Mouse (Mus musculus): Measurements from ENCODE around the gene Tdg. TPM values are rescaled to one million over a fixed set of nuclear protein-coding genes. Genes with fewer than 3 reads are reported as not detected.
"Not testable (repeated sequence)": the region's sequence is repeated elsewhere in the genome, so short reads cannot be mapped to it uniquely, and the experiment has no call there.

The Tdg gene
- 31.5 and 38.6 TPM in 2 replicates for total RNA-seq (2021)
- long read RNA-seq, experiment 1, transcript Tdg-208 (10 exons, 3,502 nt): major isoform, 63 of 78 reads
- long read RNA-seq, experiment 1, transcript Tdg-201 (10 exons, 2,959 nt): minor isoform, 5 of 78 reads
- long read RNA-seq, experiment 1, partial matches to known transcripts: 5 of 78 reads
- long read RNA-seq, experiment 1, other reads (novel, unspliced or antisense): 5 of 78 reads
- long read RNA-seq, experiment 2, transcript Tdg-208 (10 exons, 3,502 nt): major isoform, 21 of 40 reads
- long read RNA-seq, experiment 2, transcript Tdg-201 (10 exons, 2,959 nt): minor isoform, 7 of 40 reads
- long read RNA-seq, experiment 2, partial matches to known transcripts: 0 of 40 reads
- long read RNA-seq, experiment 2, other reads (novel, unspliced or antisense): 12 of 40 reads

- DNase-seq: peak; percentile 96
Measured at GRCm38 (mm10) chr10:82629586-82630255, at the start of gene Tdg. Gene Tdg (plus strand): TSS chr10:82629828.

DNA sequence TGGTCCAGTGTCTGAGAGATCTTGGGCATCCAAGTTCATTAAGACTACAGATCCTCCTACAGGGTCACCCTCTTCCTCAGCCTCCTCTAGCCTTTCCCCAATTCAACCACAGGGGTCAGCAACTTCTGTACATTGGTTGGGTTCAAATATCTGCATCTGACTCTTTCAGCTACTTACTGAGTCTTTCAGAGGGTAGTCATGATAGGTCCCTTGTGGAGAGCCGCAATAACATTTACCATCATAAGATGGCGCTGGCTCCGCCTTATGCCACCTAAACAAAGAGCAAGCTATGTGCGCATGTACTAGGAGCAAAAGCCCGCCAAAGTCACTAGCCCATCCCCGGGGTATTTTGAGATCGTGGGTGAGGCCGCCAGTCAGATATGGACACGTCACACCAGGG is 40.0 kb upstream of the Tdg start:
- not testable (repeated sequence) for DNase-seq

DNA sequence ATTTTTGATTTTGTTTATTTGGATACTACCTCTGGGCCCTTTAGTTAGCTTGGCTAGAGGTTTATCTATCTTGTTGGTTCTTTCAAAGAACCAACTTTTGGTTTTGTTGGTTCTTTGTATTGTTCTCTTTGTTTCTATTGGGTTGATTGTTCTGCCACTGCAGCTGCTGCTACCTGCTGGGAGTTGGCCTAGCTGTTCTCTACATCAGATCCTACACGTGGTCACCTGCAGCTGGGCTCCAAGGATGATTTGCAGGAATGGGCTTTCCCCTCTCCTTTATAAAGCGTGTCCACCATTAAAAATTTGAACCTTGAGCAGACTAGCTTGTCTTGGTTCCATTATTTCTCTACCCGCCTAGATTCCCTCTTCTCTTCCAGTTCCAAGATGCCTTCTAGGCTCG is 35.2 kb upstream of the Tdg start:
- not testable (repeated sequence) for DNase-seq

- no peak for DNase-seq
Measured at GRCm38 (mm10) chr10:82622235-82622634, 7.4 kb upstream of the Tdg start.

GRCm38 (mm10) chr10:82622671-82623552 is 6.7 kb upstream of the Tdg start, which contains the start of gene 1190007I07Rik:
Gene 1190007I07Rik (minus strand): TSS chr10:82623228.
- peak; percentile 94 for DNase-seq

- not testable (repeated sequence) for DNase-seq
Measured at GRCm38 (mm10) chr10:82623553-82623932, 6.1 kb upstream of the Tdg start.

DNA sequence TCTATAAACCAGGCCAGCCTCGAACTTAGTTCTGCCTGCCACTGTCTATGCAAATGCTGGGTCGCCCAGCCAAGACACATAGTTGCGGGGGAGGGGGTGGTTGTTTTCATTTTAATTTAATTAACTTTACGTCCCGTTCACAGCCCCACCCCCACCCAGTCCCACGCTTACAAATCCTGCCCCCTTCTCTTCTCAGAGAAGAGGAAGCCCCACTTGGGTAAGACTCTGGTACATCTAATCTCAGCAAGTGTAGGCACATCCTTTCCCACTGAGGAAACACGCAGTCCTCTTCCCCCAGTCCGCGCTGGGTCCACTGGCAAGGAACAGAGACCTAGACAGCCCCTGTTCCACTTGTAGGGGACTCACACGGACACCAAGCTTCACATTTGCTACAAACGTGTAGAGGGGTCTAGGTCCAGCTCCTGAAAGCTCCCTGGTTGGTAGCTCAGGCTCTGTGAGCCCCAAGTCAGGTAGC is 480 bp upstream of the Tdg start:
- DNase-seq: peak; percentile 10

GRCm38 (mm10) chr10:82630497-82630896 is 869 bp downstream of the Tdg start:
- no peak for DNase-seq

DNA sequence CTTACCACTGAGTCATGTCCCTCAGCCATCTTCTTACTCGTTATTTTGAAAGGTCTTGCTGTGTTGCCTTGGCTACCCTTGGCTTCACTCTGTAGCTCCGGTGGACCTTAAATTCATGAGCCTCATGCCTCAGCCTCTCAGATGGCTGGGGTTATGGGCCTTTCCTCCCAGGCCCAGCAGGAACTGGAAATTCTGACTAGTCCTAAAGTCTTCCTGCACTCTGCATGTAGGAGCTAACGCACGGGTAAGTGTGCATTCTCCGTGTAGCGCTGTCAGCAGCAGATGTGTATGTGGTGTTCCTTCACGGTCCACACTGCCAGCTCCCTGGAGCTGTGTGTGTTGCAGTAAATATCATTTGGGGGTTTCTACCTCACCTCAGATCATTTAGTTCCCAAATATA is 1.5 kb downstream of the Tdg start:
- DNase-seq: no peak

DNA sequence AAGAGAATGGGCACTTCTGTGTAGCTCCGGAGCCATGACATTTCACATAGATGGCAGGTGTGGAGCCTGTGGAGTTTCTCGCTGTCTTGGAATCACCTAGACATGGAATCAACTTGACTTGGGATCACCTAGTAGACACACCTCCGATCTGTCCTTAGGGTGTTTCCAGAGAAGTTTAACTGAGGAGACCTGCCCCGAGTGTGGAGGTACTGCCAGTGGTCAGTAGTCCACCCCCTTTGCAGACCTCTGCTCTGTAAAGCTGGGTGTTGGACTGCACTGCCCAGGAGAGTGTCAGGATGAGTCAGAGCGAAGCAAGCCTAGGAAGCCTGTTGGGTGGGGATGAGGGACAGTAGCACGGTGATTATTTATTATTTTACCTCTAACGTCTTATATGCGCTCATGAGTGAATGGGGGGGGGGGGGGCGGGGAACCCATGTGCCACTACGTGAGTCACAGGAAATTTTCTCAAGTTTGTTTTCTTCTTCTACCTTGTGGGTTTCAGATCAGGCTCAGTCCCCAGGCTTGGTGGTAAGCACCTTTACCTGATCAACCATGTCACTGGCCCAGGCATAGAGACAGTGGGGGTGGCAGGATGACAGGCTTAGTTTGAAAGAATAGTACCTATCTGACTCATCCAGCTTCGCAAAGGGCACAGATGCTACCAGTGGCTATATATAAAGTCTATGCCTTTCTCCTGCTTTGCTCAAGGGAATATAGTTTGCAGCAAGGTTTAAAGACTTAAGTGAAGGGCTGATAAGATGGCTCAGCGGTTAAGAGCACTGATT is 3.1 kb downstream of the Tdg start:
- DNase-seq: no peak

DNA sequence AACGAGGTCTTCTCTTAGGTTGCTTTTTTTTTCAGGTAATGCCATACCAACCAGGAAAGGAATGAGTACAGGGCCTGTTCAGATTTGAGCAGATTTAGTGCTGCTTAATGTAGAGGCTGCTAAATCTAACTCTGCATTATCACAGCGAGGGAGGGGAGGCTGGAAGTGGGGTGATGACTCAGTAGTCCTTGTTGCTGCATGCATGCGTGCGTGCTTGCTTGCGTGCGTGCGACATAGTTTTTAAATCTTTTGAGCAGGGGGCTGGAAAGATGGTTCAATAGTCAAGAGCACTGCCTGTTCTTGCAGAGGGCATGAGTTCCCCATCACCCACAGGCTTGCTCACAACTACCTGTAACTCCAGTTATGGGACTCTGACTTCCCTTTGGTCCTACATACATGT is 4.7 kb downstream of the Tdg start:
- peak; percentile 17 for DNase-seq

DNA sequence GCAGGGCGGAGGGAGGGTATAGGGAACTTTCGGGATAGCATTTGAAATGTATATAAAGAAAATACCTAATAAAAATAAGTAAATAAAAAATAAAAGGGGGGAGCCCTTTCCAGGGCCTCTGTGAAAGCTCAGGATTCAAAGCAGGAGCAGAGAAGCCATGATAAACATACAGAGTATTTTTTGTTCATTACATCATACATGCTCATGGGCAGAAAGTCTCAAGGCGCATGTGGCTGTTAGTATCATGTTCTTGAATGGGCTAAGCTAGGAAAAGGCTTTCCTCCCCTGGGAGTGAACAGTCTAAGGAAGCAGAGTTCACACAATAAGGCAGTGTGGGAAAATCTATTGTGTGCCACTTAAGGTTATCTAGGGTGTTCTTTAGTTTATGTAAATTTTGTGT is 6.7 kb downstream of the Tdg start:
- no peak for DNase-seq

DNA sequence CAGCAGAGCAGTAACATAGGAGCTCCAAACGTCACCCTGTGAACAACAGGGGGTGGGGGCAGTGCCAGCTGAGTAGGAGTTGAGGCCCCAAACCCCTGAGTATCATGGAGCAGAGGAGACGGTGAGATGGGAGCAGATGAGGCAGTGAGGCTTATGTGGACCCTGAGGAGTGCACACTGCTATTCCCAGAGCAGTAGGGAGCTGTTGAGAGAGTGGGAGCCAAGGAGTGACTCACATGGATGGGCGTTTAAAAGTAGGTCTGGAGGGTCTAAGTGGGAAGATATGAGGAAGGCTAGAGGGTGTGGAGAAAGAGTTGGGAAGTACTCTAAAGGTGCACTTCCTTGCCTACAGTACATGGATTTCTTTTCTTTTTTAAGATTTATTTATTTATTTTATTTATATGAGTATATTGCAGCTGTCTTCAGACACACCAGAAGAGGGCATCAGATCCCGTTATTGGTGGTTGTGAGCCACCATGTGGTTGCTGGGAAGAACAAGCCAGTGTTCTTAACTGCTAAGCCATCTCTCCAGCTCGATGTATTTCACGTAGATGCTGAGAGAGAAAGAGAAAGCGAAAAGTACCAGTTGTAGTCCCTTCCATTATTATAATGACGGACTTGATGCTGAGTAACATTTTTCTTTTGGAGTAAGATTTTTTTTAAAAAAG is 9.5 kb downstream of the Tdg start:
- DNase-seq: no peak

- no peak for DNase-seq
Measured at GRCm38 (mm10) chr10:82641481-82641880, 11.9 kb downstream of the Tdg start.

DNA sequence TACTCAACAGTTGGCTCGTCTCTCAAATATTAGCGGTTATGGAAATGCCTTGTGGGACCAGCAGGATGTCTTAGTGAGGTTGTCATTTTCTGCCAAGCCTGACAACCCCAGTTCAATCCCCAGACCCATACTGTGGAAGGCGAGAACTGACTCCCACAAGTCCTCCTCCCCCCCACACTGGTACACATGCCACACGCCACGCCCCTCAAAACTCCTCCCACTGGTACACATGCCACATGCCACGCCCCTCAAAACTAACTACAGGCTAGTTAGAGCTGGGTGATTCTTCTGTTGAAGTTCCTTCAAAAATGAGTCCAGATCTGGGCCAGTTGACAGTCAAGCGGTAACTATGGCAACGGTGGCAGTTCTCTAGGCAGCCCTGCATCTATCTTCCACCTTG is 16.5 kb downstream of the Tdg start:
- no peak for DNase-seq

- DNase-seq: no peak
Measured at GRCm38 (mm10) chr10:82647205-82647811, 17.7 kb downstream of the Tdg start.

- no peak for DNase-seq
Measured at GRCm38 (mm10) chr10:82651221-82651620, 21.6 kb downstream of the Tdg start.

DNA sequence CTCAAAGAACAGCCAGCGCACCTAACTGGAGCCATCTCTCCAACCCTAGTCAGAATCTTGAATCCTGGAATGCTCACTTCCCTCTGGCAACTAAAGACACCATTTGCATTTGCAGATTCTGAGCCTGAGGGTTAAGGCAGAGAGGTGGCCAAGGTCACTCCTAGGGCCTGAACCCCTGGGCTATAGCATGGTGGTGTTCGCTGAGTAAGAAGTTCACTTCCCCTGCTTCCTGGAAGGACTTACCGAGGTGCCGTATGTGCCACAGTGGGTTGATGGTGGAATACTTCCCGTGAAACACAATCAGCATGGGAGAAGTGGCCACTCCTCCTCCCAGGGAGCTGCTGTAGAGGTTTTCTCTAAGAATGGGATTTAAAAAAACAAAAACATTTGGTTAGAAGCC is 23.0 kb downstream of the Tdg start:
- no peak for DNase-seq

DNA sequence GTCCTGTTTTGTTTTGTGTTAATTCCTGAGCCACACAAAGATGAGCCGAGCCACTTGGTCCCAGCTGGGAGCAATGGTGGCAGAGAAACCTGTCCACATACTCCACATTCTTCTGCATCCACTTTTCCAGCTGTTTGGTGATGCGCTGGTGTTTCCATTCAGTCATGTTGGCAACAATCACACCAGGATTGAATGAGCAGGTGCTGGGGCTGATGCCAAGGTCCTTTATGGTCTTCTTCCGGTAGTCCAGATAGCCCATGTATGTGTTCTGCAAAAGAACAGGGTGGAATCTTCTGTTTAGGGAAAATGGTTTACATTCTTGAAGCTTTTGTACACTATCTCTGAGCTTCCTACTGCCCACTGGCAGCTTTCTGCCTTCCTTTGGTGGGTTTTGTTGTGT is 25.0 kb downstream of the Tdg start:
- DNase-seq: no peak

DNA sequence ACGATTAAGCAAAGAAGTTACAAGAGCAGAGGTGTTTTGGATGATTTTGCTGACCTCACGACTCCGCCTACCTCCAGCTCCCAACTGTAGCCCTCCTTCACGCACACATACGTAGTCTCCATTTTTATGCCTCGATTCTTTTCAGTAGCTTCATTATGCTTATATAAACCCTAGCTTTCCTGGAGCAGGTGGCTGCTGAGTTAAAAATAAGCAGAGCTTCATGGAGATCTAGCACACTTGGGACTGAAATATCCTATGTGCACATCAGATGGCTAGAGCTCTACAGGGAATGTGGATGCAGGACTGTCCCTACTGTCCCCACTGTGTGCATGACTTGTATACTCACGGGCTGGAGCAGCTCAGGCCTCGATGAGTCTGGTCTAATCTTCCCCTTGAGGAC is 32.2 kb downstream of the Tdg start:
- DNase-seq: no peak

All from adrenal gland, postnatal 14 days (tissue).